Mouse (Mus musculus) liver, postnatal 0 days (tissue): ENCODE results near the gene Wwox. TPM values are rescaled to one million over a fixed set of nuclear protein-coding genes. Genes with fewer than 3 reads are reported as not detected.

Experiments
- ATAC-seq: fragments of 200-750 bp; cut with Nextera tagmentation; 2 replicates; pipeline ENCODE4 v1.8.0; 2017; ENCODE audit warnings: mild to moderate bottlenecking, moderate library complexity
- DNase-seq: peaks from one replicate; pipeline ENCODE4 v3.0.0-alpha.2; 2016
- H3K27ac ChIP-seq: fragments of 300-500 bp; sonication (generic); 2 replicates; pipeline ENCODE4 v1.5.1; 2014; ENCODE audit warnings: antibody characterized with exemption, moderate library complexity, mild to moderate bottlenecking, low read depth
- H3K27me3 ChIP-seq: fragments of 300-500 bp; sonication (generic); 2 replicates; pipeline ENCODE4 v1.6.1; 2014; ENCODE audit warnings: low read length, control low read depth, mixed read lengths; ENCODE audit not compliant: insufficient read depth
- H3K36me3 ChIP-seq: fragments of 300-500 bp; sonication (generic); replicated peaks from 2 replicates; pipeline ENCODE4 v1.6.1; 2014; ENCODE audit warnings: mild to moderate bottlenecking, control low read depth, low read length, moderate library complexity, mixed read lengths; ENCODE audit not compliant: insufficient read depth
- H3K4me1 ChIP-seq: fragments of 300-500 bp; sonication (generic); 2 replicates; pipeline ENCODE4 v1.6.1; 2014; ENCODE audit warnings: antibody characterized with exemption, mild to moderate bottlenecking, control low read depth; ENCODE audit not compliant: insufficient read depth
- H3K4me2 ChIP-seq: fragments of 300-500 bp; sonication (generic); 2 replicates; pipeline ENCODE4 v1.6.1; 2014; ENCODE audit warnings: low read depth, mild to moderate bottlenecking, low read length, moderate library complexity, mixed read lengths
- H3K4me3 ChIP-seq: fragments of 300-500 bp; sonication (generic); 2 replicates; pipeline ENCODE4 v1.5.1; 2014; ENCODE audit warnings: low read depth, low read length
- H3K9ac ChIP-seq: fragments of 300-500 bp; sonication (generic); replicated peaks from 2 replicates; pipeline ENCODE4 v1.6.1; 2014; ENCODE audit warnings: mild to moderate bottlenecking, moderate library complexity
- H3K9me3 ChIP-seq: fragments of 300-500 bp; sonication (generic); 2 replicates; pipeline ENCODE4 v1.6.1; 2016; ENCODE audit warnings: mild to moderate bottlenecking, control low read depth, low read length, mixed read lengths
- CTCF ChIP-seq: sonication (generic); IDR thresholded peaks from 2 replicates; pipeline ENCODE4 v1.5.1; 2016; ENCODE audit warnings: antibody characterized with exemption, low read depth
- EP300 ChIP-seq: IDR thresholded peaks from 2 replicates; pipeline ENCODE4 v1.6.1; 2016; ENCODE audit warnings: antibody characterized with exemption, low read depth, mild to moderate bottlenecking
- WGBS: fragments of 180-500 bp; shearing (Covaris S2); extraction: QIAGEN DNeasy Blood & Tissue Kit; methylation state at CpG from one replicate; pipeline ENCODE4 v1.1.7; 2014; ENCODE audit not compliant: insufficient replicate concordance; 5-methylcytosine and 5-hydroxymethylcytosine counted together
- polyA plus RNA-seq: library from polyadenylated mRNA; unstranded; fragments of >200 nt; fragmentation: Nextera tagmentation; extraction: Ambion mirVana; gene quantifications from 2 replicates; pipeline ENCODE4 v1.2.1, GENCODE M21; 2015

Wwox gene
- polyA plus RNA-seq, 1 experiment from 2014 or later = 3.9 TPM

- DNase-seq (no peak), ATAC-seq (no peak)
- H3K9me3 ChIP-seq = no peaks in the 10 kb centered on the region
- H3K27ac ChIP-seq = no peak overlapping the region
- TF ChIP-seq EP300 (no peak), CTCF (no peak)
- H3K9ac ChIP-seq = no peak overlapping the region
- WGBS = 75% methylated on average over 14 of the region's 14 CpGs
- no peaks in the 10 kb centered on the region for H3K36me3 ChIP-seq
- no peak overlapping the region for H3K4me2 ChIP-seq
- H3K4me3 ChIP-seq = no peak overlapping the region
- no peaks in the 10 kb centered on the region for H3K27me3 ChIP-seq
- no peaks in the 10 kb centered on the region for H3K4me1 ChIP-seq
These were observed 240.1 kb downstream of the Wwox start for GRCm38 (mm10) chr8:114679386-114680098.

GRCm38 (mm10) chr8:114681136-114681535 lies 241.7 kb downstream of the Wwox start:
- Histone ChIP-seq H3K9ac (no peak overlapping the region), H3K9me3 (no peaks in the 10 kb centered on the region), H3K4me1 (no peaks in the 10 kb centered on the region), H3K4me3 (no peak overlapping the region), H3K27me3 (no peaks in the 10 kb centered on the region), H3K4me2 (no peak overlapping the region), H3K27ac (no peak overlapping the region), H3K36me3 (no peaks in the 10 kb centered on the region)
- TF ChIP-seq EP300 = no peak
- ATAC-seq (no peak), DNase-seq (no peak)
- 60% methylated on average over 10 of the region's 10 CpGs for WGBS

GRCm38 (mm10) chr8:114682166-114682565 lies 242.7 kb downstream of the Wwox start:
- Histone ChIP-seq H3K27me3 (no peaks in the 10 kb centered on the region), H3K4me1 (no peaks in the 10 kb centered on the region), H3K4me2 (no peak overlapping the region), H3K4me3 (no peak overlapping the region), H3K27ac (no peak overlapping the region), H3K9ac (no peak overlapping the region), H3K36me3 (no peaks in the 10 kb centered on the region), H3K9me3 (no peaks in the 10 kb centered on the region)
- no peak for TF ChIP-seq EP300
- TF ChIP-seq CTCF = no peak
- DNase-seq (no peak), ATAC-seq (no peak)
- WGBS = 68% methylated on average over 10 of the region's 10 CpGs

GRCm38 (mm10) chr8:114684046-114684702 lies 244.7 kb downstream of the Wwox start:
- no peak overlapping the region for H3K4me3 ChIP-seq
- H3K27ac ChIP-seq = no peak overlapping the region
- no peaks in the 10 kb centered on the region for H3K9me3 ChIP-seq
- no peak for ATAC-seq
- no peak overlapping the region for H3K4me2 ChIP-seq
- no peak for TF ChIP-seq EP300
- TF ChIP-seq CTCF = no peak
- H3K27me3 ChIP-seq = no peaks in the 10 kb centered on the region
- 71% methylated on average over 11 of the region's 11 CpGs for WGBS
- H3K4me1 ChIP-seq = no peaks in the 10 kb centered on the region
- no peaks in the 10 kb centered on the region for H3K36me3 ChIP-seq
- H3K9ac ChIP-seq = no peak overlapping the region
- DNase-seq = no peak

GRCm38 (mm10) chr8:114686462-114686861 lies 247.0 kb downstream of the Wwox start:
- Histone ChIP-seq H3K4me1 (no peaks in the 10 kb centered on the region), H3K36me3 (no peaks in the 10 kb centered on the region), H3K27ac (no peak overlapping the region), H3K27me3 (no peaks in the 10 kb centered on the region), H3K9ac (no peak overlapping the region), H3K4me2 (no peak overlapping the region), H3K4me3 (no peak overlapping the region), H3K9me3 (no peaks in the 10 kb centered on the region)
- DNase-seq (no peak), ATAC-seq (no peak)
- TF ChIP-seq CTCF (no peak), EP300 (no peak)
- WGBS = 77% methylated on average over 4 of the region's 4 CpGs

- H3K36me3 ChIP-seq = no peaks in the 10 kb centered on the region
- no peaks in the 10 kb centered on the region for H3K4me1 ChIP-seq
- no peaks in the 10 kb centered on the region for H3K27me3 ChIP-seq
- DNase-seq (no peak), ATAC-seq (no peak)
- no peak for TF ChIP-seq EP300
- no peak for TF ChIP-seq CTCF
- no peak overlapping the region for H3K9ac ChIP-seq
- 85% methylated on average over 11 of the region's 11 CpGs for WGBS
- no peak overlapping the region for H3K4me3 ChIP-seq
- no peak overlapping the region for H3K4me2 ChIP-seq
- H3K9me3 ChIP-seq = no peaks in the 10 kb centered on the region
- H3K27ac ChIP-seq = no peak overlapping the region
These were observed 249.3 kb downstream of the Wwox start for GRCm38 (mm10) chr8:114688732-114689131.
